Mouse (Mus musculus): ENCODE data around the gene Naa60. TPM values are rescaled to one million over a fixed set of nuclear protein-coding genes. Genes with fewer than 3 reads are reported as not detected.
A peak's percentile ranks its signal among the peaks of the same experiment; 100 is the strongest.

Naa60 gene
- polyA plus RNA-seq, 1 experiment from 2014 or later, result 42.6 TPM

GRCm38 (mm10) chr16:3884201-3885064, 12.3 kb downstream of the Naa60 start, which contains the start of the genes Zfp597 and Gm20695:
Gene Zfp597 (minus strand): TSS chr16:3884561.
Gene Gm20695 (plus strand): TSS chr16:3884648.
- Histone ChIP-seq H3K27me3 (replicated peaks; ENCODE audit: insufficient read depth, low read length) (no peaks in the 10 kb centered on the region), H3K9me3 (ENCODE audit: low read length) (no peaks in the 10 kb centered on the region), H3K4me3 (ENCODE audit: low read depth, low read length) (peak within 1 kb of the TSS; percentile 93), H3K36me3 (ENCODE audit: insufficient read depth, low read length) (no peaks in the 10 kb centered on the region), H3K9ac (replicated peaks; ENCODE audit: low read depth) (peak within 1 kb of the TSS; percentile 88), H3K4me2 (replicated peaks; ENCODE audit: low read depth, low read length) (peak within 1 kb of the TSS; percentile 89), H3K27ac (ENCODE audit: low read length) (peak within 1 kb of the TSS; percentile 85), H3K4me1 (ENCODE audit: insufficient read depth, low read depth, low read length) (peaks cover 6% of the 10 kb centered on the region; the same call in 1 of the 2 replicates)
- DNase-seq (ENCODE audit: low spot score) (peak; percentile 97), ATAC-seq (peak; percentile 100)
- under 1% methylated on average over 69 of the region's 88 CpGs for WGBS
- peak; percentile 66 for TF ChIP-seq CTCF (IDR thresholded peaks at IDR 0.05)
- TF ChIP-seq EP300 (IDR thresholded peaks at IDR 0.05), result no peak

DNA sequence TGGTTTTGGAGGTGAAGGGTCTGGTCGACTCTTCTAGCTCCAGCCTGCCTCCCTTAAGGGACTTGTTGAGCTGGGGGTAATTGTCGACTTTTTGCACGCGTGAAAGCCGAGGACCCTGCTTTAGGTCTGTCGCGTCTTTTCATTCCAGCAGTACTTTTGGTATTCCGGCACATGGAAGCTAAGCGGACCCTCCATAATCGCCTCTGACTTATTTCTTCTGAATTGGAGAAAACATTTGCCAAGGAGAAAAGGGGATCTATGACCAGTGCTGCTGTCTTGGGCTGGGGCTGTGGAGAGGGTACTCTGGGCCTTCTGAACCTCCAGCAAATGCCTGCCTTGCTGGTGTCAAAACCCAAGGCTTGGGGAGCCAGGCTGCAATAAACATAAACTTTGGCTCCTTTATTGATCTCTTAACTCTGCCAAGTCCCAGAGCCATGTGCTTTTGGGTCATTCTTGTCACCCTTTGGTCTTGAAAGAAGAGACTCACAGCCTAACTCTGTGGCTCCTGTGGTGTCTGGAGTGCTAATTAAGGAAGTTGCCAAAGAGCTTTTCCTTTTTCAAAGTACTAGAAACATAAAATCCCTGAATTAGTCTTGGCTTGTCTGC, 13.0 kb downstream of the Naa60 start:
- Histone ChIP-seq H3K9me3 (ENCODE audit: low read length) (no peaks in the 10 kb centered on the region), H3K9ac (replicated peaks; ENCODE audit: low read depth) (peak overlapping the region; percentile 88), H3K36me3 (ENCODE audit: insufficient read depth, low read length) (no peaks in the 10 kb centered on the region), H3K4me1 (ENCODE audit: insufficient read depth, low read depth, low read length) (peaks cover 6% of the 10 kb centered on the region; the same call in 1 of the 2 replicates), H3K4me3 (ENCODE audit: low read depth, low read length) (peak overlapping the region; percentile 93), H3K27me3 (replicated peaks; ENCODE audit: insufficient read depth, low read length) (no peaks in the 10 kb centered on the region), H3K4me2 (replicated peaks; ENCODE audit: low read depth, low read length) (peak overlapping the region; percentile 89), H3K27ac (ENCODE audit: low read length) (peak overlapping the region; percentile 85)
- WGBS, result 2% methylated on average over 10 of the region's 10 CpGs
- DNase-seq (ENCODE audit: low spot score) (peak; percentile 10), ATAC-seq (no peak)
- TF ChIP-seq CTCF (IDR thresholded peaks at IDR 0.05), result no peak
- no peak for TF ChIP-seq EP300 (IDR thresholded peaks at IDR 0.05)

- ATAC-seq, result no peak
- Histone ChIP-seq H3K27me3 (replicated peaks; ENCODE audit: insufficient read depth, low read length) (no peaks in the 10 kb centered on the region), H3K4me3 (ENCODE audit: low read depth, low read length) (no peak overlapping the region), H3K36me3 (ENCODE audit: insufficient read depth, low read length) (no peaks in the 10 kb centered on the region), H3K27ac (ENCODE audit: low read length) (no peak overlapping the region), H3K9me3 (ENCODE audit: low read length) (no peaks in the 10 kb centered on the region), H3K4me1 (ENCODE audit: insufficient read depth, low read depth, low read length) (no peaks in the 10 kb centered on the region), H3K4me2 (replicated peaks; ENCODE audit: low read depth, low read length) (no peak overlapping the region), H3K9ac (replicated peaks; ENCODE audit: low read depth) (no peak overlapping the region)
- TF ChIP-seq EP300 (IDR thresholded peaks at IDR 0.05), result no peak
- TF ChIP-seq CTCF (IDR thresholded peaks at IDR 0.05), result no peak
- WGBS, result 92% methylated on average over 14 of the region's 14 CpGs
- DNase-seq (ENCODE audit: low spot score), result no peak
Measured at GRCm38 (mm10) chr16:3891621-3892295, 19.6 kb downstream of the Naa60 start.

DNA sequence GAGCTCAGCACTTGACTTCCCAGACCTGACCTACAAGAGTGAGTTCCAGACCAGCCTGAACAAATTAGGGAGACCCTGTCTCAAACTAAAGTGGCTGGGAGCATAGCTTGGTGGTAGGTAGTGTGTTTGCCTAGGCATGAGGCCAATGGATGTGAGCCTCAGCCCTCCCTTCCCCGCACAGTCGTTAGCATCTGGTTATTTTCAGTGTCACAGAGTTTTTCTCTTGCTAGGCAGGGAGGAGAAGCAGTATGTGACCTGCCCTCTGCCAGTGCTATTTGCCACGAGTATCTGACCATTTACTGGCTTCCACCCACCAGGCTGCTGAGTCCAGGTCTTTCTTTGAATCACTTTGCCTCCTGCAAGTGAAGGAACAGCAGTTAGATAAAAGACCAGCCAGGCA, 21.6 kb downstream of the Naa60 start:
- Histone ChIP-seq H3K4me3 (ENCODE audit: low read depth, low read length) (no peak overlapping the region), H3K27ac (ENCODE audit: low read length) (no peak overlapping the region), H3K4me1 (ENCODE audit: insufficient read depth, low read depth, low read length) (no peaks in the 10 kb centered on the region), H3K9me3 (ENCODE audit: low read length) (no peaks in the 10 kb centered on the region), H3K36me3 (ENCODE audit: insufficient read depth, low read length) (peaks cover 8% of the 10 kb centered on the region; the same call in 1 of the 2 replicates), H3K4me2 (replicated peaks; ENCODE audit: low read depth, low read length) (no peak overlapping the region), H3K27me3 (replicated peaks; ENCODE audit: insufficient read depth, low read length) (no peaks in the 10 kb centered on the region), H3K9ac (replicated peaks; ENCODE audit: low read depth) (no peak overlapping the region)
- WGBS, result 36% methylated on average over 3 of the region's 3 CpGs
- no peak for ATAC-seq
- DNase-seq (ENCODE audit: low spot score), result no peak
- TF ChIP-seq CTCF (IDR thresholded peaks at IDR 0.05) (no peak), EP300 (IDR thresholded peaks at IDR 0.05) (no peak)

DNA sequence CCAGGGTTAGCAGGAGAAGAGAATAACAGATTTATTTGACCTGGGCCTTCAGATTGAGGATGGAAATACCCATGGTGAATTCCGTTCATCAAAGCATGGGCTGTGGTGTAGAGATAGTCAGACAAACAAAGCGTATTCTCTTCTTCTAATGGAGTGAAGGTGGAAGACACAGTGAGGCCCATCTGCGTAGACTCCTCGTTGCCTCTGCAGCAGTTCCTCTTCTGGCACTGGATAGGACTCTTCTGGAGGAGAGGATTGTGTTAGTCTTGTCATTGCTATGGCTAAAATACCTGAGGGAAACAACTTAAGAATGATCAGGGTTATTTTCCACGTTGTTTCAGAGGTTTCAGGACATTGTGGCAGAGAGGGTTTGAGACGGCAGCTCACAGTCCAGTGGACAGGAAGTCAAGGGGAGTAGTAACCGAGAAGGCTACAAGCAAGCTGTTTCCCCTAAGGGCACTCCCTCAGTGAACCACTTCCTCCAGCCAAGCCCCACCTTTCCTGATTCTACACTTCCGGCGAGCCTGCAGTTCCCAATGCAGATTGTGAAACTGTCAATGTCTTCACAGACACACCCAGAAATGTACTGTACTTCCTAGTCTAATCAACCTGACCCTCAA, 23.1 kb downstream of the Naa60 start:
- Histone ChIP-seq H3K4me3 (ENCODE audit: low read depth, low read length) (no peak overlapping the region), H3K9ac (replicated peaks; ENCODE audit: low read depth) (no peak overlapping the region; the same call in 1 of the 2 replicates), H3K27ac (ENCODE audit: low read length) (peak overlapping the region; percentile 86), H3K4me1 (ENCODE audit: insufficient read depth, low read depth, low read length) (no peaks in the 10 kb centered on the region), H3K36me3 (ENCODE audit: insufficient read depth, low read length) (peaks cover 24% of the 10 kb centered on the region; the same call in 1 of the 2 replicates), H3K4me2 (replicated peaks; ENCODE audit: low read depth, low read length) (peak overlapping the region; percentile 29), H3K9me3 (ENCODE audit: low read length) (no peaks in the 10 kb centered on the region), H3K27me3 (replicated peaks; ENCODE audit: insufficient read depth, low read length) (no peaks in the 10 kb centered on the region)
- 53% methylated on average over 9 of the region's 9 CpGs for WGBS
- DNase-seq (ENCODE audit: low spot score), result peak; percentile 91
- ATAC-seq, result peak; percentile 92
- no peak for TF ChIP-seq CTCF (IDR thresholded peaks at IDR 0.05)
- peak; percentile 89 for TF ChIP-seq EP300 (IDR thresholded peaks at IDR 0.05)
